Mouse (Mus musculus) layer of hippocampus, adult 9-10 months (tissue): Measurements from ENCODE around the gene Gpr22.

ENCODE experiments used
- DNase-seq: peaks from one replicate; pipeline ENCODE4 v3.0.0; 2022; ENCODE audit warnings: low spot score

Gene Gpr22

GRCm38 (mm10) chr12:31667187-31667586 lies 46.6 kb downstream of the Gpr22 start:
- DNase-seq = no peak

GRCm38 (mm10) chr12:31665999-31666398 lies 47.7 kb downstream of the Gpr22 start:
- no peak for DNase-seq
